Mouse (Mus musculus): ENCODE measurements around the gene Gm20388. TPM values are rescaled to one million over a fixed set of nuclear protein-coding genes. Genes with fewer than 3 reads are reported as not detected.
"Not testable (repeated sequence)": the region's sequence is repeated elsewhere in the genome, so short reads cannot be mapped to it uniquely, and the experiment has no call there.

The Gm20388 gene
- polyA plus RNA-seq, 1 experiment from 2014 or later: 8.3 TPM

- H3K36me3 ChIP-seq (ENCODE audit: control insufficient read depth, insufficient read depth, low read length): peaks cover 20% of the 10 kb centered on the region
- ATAC-seq (replicated peaks; ENCODE audit: low FRiP score, low TSS enrichment, low read depth): no peak
Measured at GRCm38 (mm10) chr8:123280302-123281094, 3369.9 kb downstream of the Gm20388 start.

GRCm38 (mm10) chr8:123282994-123283393 lies 3372.4 kb downstream of the Gm20388 start:
- not testable (repeated sequence) for H3K4me2 ChIP-seq (ENCODE audit: low read length); H3K27ac ChIP-seq (ENCODE audit: low read depth); H3K9me3 ChIP-seq (ENCODE audit: control insufficient read depth, low read length); H3K4me1 ChIP-seq (replicated peaks; ENCODE audit: control insufficient read depth, insufficient read depth, low read length); ATAC-seq (replicated peaks; ENCODE audit: low FRiP score, low TSS enrichment, low read depth); H3K4me3 ChIP-seq (ENCODE audit: low read depth, low read length); H3K9ac ChIP-seq (ENCODE audit: low read length); H3K27me3 ChIP-seq (replicated peaks; ENCODE audit: control insufficient read depth, insufficient read depth, low read length); DNase-seq (ENCODE audit: low spot score)
- peaks cover 27% of the 10 kb centered on the region for H3K36me3 ChIP-seq (ENCODE audit: control insufficient read depth, insufficient read depth, low read length)
- 91% methylated on average over 4 of the region's 6 CpGs for WGBS

More at GRCm38 (mm10) chr8:123280302-123281094, 3369.9 kb downstream of the Gm20388 start:
- H3K27ac ChIP-seq (ENCODE audit: low read depth): no peak overlapping the region
- no peak overlapping the region for H3K4me3 ChIP-seq (ENCODE audit: low read depth, low read length)
- no peaks in the 10 kb centered on the region for H3K9me3 ChIP-seq (ENCODE audit: control insufficient read depth, low read length)
- no peak for DNase-seq (ENCODE audit: low spot score)
- H3K9ac ChIP-seq (ENCODE audit: low read length): no peak overlapping the region
- 89% methylated on average over 13 of the region's 13 CpGs for WGBS
- no peaks in the 10 kb centered on the region for H3K27me3 ChIP-seq (replicated peaks; ENCODE audit: control insufficient read depth, insufficient read depth, low read length)
- H3K4me1 ChIP-seq (replicated peaks; ENCODE audit: control insufficient read depth, insufficient read depth, low read length): no peaks in the 10 kb centered on the region
- no peak overlapping the region for H3K4me2 ChIP-seq (ENCODE audit: low read length)

- WGBS: 87% methylated on average over 7 of the region's 7 CpGs
- Histone ChIP-seq H3K4me2 (ENCODE audit: low read length) (no peak overlapping the region), H3K27ac (ENCODE audit: low read depth) (no peak overlapping the region), H3K36me3 (ENCODE audit: control insufficient read depth, insufficient read depth, low read length) (peaks cover 31% of the 10 kb centered on the region), H3K9me3 (ENCODE audit: control insufficient read depth, low read length) (no peaks in the 10 kb centered on the region), H3K27me3 (replicated peaks; ENCODE audit: control insufficient read depth, insufficient read depth, low read length) (no peaks in the 10 kb centered on the region), H3K4me1 (replicated peaks; ENCODE audit: control insufficient read depth, insufficient read depth, low read length) (no peaks in the 10 kb centered on the region), H3K9ac (ENCODE audit: low read length) (no peak overlapping the region), H3K4me3 (ENCODE audit: low read depth, low read length) (no peak overlapping the region)
- ATAC-seq (replicated peaks; ENCODE audit: low FRiP score, low TSS enrichment, low read depth): no peak
- no peak for DNase-seq (ENCODE audit: low spot score)
Measured at GRCm38 (mm10) chr8:123283991-123284390, 3373.3 kb downstream of the Gm20388 start.

- H3K27ac ChIP-seq (ENCODE audit: low read depth): no peak overlapping the region
- no peak overlapping the region for H3K4me3 ChIP-seq (ENCODE audit: low read depth, low read length)
- ATAC-seq (replicated peaks; ENCODE audit: low FRiP score, low TSS enrichment, low read depth) (no peak), DNase-seq (ENCODE audit: low spot score) (no peak)
- H3K4me2 ChIP-seq (ENCODE audit: low read length): no peak overlapping the region
- H3K9me3 ChIP-seq (ENCODE audit: control insufficient read depth, low read length): no peaks in the 10 kb centered on the region
- H3K36me3 ChIP-seq (ENCODE audit: control insufficient read depth, insufficient read depth, low read length): peaks cover 34% of the 10 kb centered on the region
- WGBS: 78% methylated on average over 5 of the region's 5 CpGs
- no peaks in the 10 kb centered on the region for H3K27me3 ChIP-seq (replicated peaks; ENCODE audit: control insufficient read depth, insufficient read depth, low read length)
- no peaks in the 10 kb centered on the region for H3K4me1 ChIP-seq (replicated peaks; ENCODE audit: control insufficient read depth, insufficient read depth, low read length)
- no peak overlapping the region for H3K9ac ChIP-seq (ENCODE audit: low read length)
Measured at GRCm38 (mm10) chr8:123284493-123284892, 3373.9 kb downstream of the Gm20388 start.

GRCm38 (mm10) chr8:123287362-123287761 lies 3376.7 kb downstream of the Gm20388 start:
- H3K9ac ChIP-seq (ENCODE audit: low read length): no peak overlapping the region
- no peak overlapping the region for H3K27ac ChIP-seq (ENCODE audit: low read depth)
- H3K27me3 ChIP-seq (replicated peaks; ENCODE audit: control insufficient read depth, insufficient read depth, low read length): no peaks in the 10 kb centered on the region
- H3K4me3 ChIP-seq (ENCODE audit: low read depth, low read length): no peak overlapping the region
- WGBS: 94% methylated on average over 17 of the region's 17 CpGs
- ATAC-seq (replicated peaks; ENCODE audit: low FRiP score, low TSS enrichment, low read depth): no peak
- no peak overlapping the region for H3K4me2 ChIP-seq (ENCODE audit: low read length)
- H3K9me3 ChIP-seq (ENCODE audit: control insufficient read depth, low read length): no peaks in the 10 kb centered on the region
- peaks cover 22% of the 10 kb centered on the region for H3K36me3 ChIP-seq (ENCODE audit: control insufficient read depth, insufficient read depth, low read length)
- no peak for DNase-seq (ENCODE audit: low spot score)
- no peaks in the 10 kb centered on the region for H3K4me1 ChIP-seq (replicated peaks; ENCODE audit: control insufficient read depth, insufficient read depth, low read length)

GRCm38 (mm10) chr8:123290166-123290565 lies 3379.5 kb downstream of the Gm20388 start:
- no peaks in the 10 kb centered on the region for H3K9me3 ChIP-seq (ENCODE audit: control insufficient read depth, low read length)
- H3K4me3 ChIP-seq (ENCODE audit: low read depth, low read length): no peak overlapping the region
- H3K27ac ChIP-seq (ENCODE audit: low read depth): no peak overlapping the region
- DNase-seq (ENCODE audit: low spot score) (no peak), ATAC-seq (replicated peaks; ENCODE audit: low FRiP score, low TSS enrichment, low read depth) (no peak)
- peaks cover 31% of the 10 kb centered on the region for H3K36me3 ChIP-seq (ENCODE audit: control insufficient read depth, insufficient read depth, low read length)
- 74% methylated on average over 4 of the region's 4 CpGs for WGBS
- H3K4me1 ChIP-seq (replicated peaks; ENCODE audit: control insufficient read depth, insufficient read depth, low read length): no peaks in the 10 kb centered on the region
- H3K4me2 ChIP-seq (ENCODE audit: low read length): no peak overlapping the region
- no peaks in the 10 kb centered on the region for H3K27me3 ChIP-seq (replicated peaks; ENCODE audit: control insufficient read depth, insufficient read depth, low read length)
- no peak overlapping the region for H3K9ac ChIP-seq (ENCODE audit: low read length)

- no peaks in the 10 kb centered on the region for H3K27me3 ChIP-seq (replicated peaks; ENCODE audit: control insufficient read depth, insufficient read depth, low read length)
- 95% methylated on average over 8 of the region's 8 CpGs for WGBS
- no peaks in the 10 kb centered on the region for H3K4me1 ChIP-seq (replicated peaks; ENCODE audit: control insufficient read depth, insufficient read depth, low read length)
- H3K36me3 ChIP-seq (ENCODE audit: control insufficient read depth, insufficient read depth, low read length): peaks cover 31% of the 10 kb centered on the region
- H3K4me2 ChIP-seq (ENCODE audit: low read length): no peak overlapping the region
- DNase-seq (ENCODE audit: low spot score) (no peak), ATAC-seq (replicated peaks; ENCODE audit: low FRiP score, low TSS enrichment, low read depth) (no peak)
- H3K9me3 ChIP-seq (ENCODE audit: control insufficient read depth, low read length): no peaks in the 10 kb centered on the region
- no peak overlapping the region for H3K9ac ChIP-seq (ENCODE audit: low read length)
- no peak overlapping the region for H3K4me3 ChIP-seq (ENCODE audit: low read depth, low read length)
- H3K27ac ChIP-seq (ENCODE audit: low read depth): no peak overlapping the region
Measured at GRCm38 (mm10) chr8:123290679-123291078, 3380.0 kb downstream of the Gm20388 start.

GRCm38 (mm10) chr8:123291716-123292115 lies 3381.1 kb downstream of the Gm20388 start:
- Histone ChIP-seq H3K36me3 (ENCODE audit: control insufficient read depth, insufficient read depth, low read length) (peaks cover 31% of the 10 kb centered on the region), H3K9ac (ENCODE audit: low read length) (no peak overlapping the region), H3K27ac (ENCODE audit: low read depth) (no peak overlapping the region), H3K4me2 (ENCODE audit: low read length) (no peak overlapping the region), H3K4me1 (replicated peaks; ENCODE audit: control insufficient read depth, insufficient read depth, low read length) (no peaks in the 10 kb centered on the region), H3K4me3 (ENCODE audit: low read depth, low read length) (no peak overlapping the region), H3K9me3 (ENCODE audit: control insufficient read depth, low read length) (no peaks in the 10 kb centered on the region), H3K27me3 (replicated peaks; ENCODE audit: control insufficient read depth, insufficient read depth, low read length) (no peaks in the 10 kb centered on the region)
- no peak for ATAC-seq (replicated peaks; ENCODE audit: low FRiP score, low TSS enrichment, low read depth)
- 85% methylated on average over 8 of the region's 8 CpGs for WGBS
- no peak for DNase-seq (ENCODE audit: low spot score)

- no peak for DNase-seq (ENCODE audit: low spot score)
- 85% methylated on average over 3 of the region's 3 CpGs for WGBS
- Histone ChIP-seq H3K27ac (ENCODE audit: low read depth) (no peak overlapping the region), H3K9ac (ENCODE audit: low read length) (no peak overlapping the region), H3K4me1 (replicated peaks; ENCODE audit: control insufficient read depth, insufficient read depth, low read length) (no peaks in the 10 kb centered on the region), H3K4me2 (ENCODE audit: low read length) (no peak overlapping the region), H3K36me3 (ENCODE audit: control insufficient read depth, insufficient read depth, low read length) (peaks cover 31% of the 10 kb centered on the region), H3K4me3 (ENCODE audit: low read depth, low read length) (no peak overlapping the region), H3K9me3 (ENCODE audit: control insufficient read depth, low read length) (no peaks in the 10 kb centered on the region), H3K27me3 (replicated peaks; ENCODE audit: control insufficient read depth, insufficient read depth, low read length) (no peaks in the 10 kb centered on the region)
- ATAC-seq (replicated peaks; ENCODE audit: low FRiP score, low TSS enrichment, low read depth): no peak
Measured at GRCm38 (mm10) chr8:123292281-123292680, 3381.6 kb downstream of the Gm20388 start.
